Mouse (Mus musculus): ENCODE measurements around the gene Uap1.
A peak's percentile ranks its signal among the peaks of the same experiment; 100 is the strongest.

The Uap1 gene

GRCm38 (mm10) chr1:170164913-170165312 is 9.8 kb downstream of the Uap1 start:
- DNase-seq (ENCODE audit: low spot score) = no peak

DNA sequence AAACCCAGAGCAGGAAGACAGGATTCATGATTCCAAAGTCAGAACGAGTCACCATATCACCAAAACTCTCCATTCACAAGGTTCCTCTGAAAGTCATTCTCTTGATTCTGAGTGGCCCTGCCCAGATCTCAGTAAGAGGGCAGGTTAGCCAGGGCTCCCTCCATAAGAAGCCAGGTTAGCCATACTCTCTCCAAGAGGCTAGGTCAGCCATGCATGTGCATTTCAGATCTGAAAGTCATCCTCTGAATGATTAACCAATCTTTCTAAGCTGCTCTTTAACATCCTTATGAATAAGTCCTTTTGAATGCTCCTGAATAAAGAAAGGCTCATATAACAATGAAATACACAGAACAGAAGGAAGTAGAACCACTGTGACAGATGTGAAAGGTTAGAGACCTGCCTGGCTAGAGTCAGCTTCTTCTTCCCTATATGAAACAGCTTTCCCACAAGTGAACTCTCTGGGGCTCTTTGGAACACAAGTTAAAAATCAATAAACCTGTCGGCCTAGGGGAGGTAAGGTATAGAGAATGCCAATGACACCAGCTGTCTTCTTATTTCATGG is 10.6 kb downstream of the Uap1 start:
- DNase-seq (ENCODE audit: low spot score) = no peak

GRCm38 (mm10) chr1:170163398-170163943 is 11.3 kb downstream of the Uap1 start:
- DNase-seq (ENCODE audit: low spot score) = no peak

GRCm38 (mm10) chr1:170161852-170162251 is 12.9 kb downstream of the Uap1 start:
- no peak for DNase-seq (ENCODE audit: low spot score)

DNA sequence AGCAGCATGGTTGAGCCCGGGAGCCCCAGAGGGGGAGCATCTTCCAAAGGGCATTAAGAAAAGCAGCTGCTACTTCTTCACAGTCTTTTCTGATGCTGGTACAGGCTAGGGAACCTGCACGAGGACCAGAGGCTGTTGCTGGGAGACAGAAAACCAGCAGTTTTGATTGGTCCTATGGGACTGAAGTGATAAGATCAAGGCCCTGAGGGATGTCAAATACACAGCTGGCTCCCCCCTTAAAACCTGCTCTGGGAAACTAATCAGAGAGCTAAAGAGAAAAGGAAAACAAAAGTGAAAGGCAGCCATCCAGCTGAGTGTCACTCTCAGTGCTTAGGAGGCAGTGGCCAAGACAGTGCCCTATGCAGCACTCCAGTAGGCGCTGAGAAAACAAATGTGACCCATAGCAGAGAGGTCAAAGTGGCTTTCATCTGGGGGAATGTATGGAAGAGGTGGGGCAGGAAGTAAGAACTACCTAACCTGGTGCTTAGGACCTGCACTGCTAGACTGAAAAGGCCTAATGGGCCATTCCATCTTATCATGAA is 14.3 kb downstream of the Uap1 start:
- no peak for DNase-seq (ENCODE audit: low spot score)

- DNase-seq (ENCODE audit: low spot score) = no peak
Measured at GRCm38 (mm10) chr1:170159707-170160106, 15.1 kb downstream of the Uap1 start.

DNA sequence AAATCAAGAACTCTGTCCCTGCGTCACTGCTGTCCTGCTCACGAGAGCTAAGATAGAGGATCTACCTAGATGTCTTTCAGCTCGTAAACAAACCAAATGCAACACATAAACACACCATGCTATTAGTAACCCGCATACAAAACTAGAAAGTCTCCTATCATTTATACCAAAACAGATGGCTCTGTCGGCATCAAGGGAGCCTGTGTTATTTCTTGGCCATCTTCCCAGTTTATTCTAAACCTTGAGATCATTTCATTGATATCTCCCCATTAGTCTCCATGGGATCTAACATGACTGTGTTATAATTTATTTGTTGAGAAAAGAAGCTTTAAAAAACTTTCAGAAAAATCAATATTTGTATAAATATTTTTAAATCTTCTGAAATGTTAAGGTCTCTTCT is 19.0 kb downstream of the Uap1 start:
- no peak for DNase-seq (ENCODE audit: low spot score)

DNA sequence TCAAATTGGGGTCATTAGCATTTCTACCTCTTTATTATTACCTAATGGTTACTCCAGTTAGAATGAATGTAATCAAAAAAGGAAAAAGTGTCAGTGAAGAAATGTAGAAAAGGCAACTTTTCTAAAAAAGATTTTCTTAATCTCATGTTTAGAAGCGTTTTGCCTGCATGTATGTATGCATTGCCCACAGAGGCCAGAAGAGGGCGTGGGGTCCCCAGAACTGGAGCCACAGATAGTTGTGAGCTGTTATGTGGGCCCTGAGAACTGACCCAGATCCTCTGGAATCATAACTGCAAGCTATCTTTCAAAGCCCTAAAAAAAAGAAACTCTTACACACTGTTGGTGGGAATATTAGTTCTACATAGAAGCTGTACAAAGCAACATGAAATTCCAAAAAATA is 19.5 kb downstream of the Uap1 start:
- DNase-seq (ENCODE audit: low spot score) = no peak

DNA sequence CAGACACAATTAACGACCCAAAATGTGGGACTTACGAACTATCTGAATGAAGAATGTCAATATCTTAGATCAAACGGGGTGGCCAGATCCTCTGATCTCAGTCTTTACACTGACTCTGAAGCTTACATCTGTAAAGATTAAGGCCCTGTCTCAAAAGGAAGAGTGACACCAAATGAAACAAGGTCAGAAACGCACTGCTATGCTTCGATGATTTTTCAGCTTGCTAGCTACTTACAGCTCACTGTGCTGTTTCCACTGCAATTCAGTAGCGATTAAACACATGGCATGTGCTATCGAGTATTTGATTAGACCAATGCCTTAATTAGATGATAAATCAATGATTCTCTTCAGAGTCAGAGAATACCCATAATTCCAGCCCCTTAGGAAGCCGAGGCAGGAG is 20.8 kb downstream of the Uap1 start:
- no peak for DNase-seq (ENCODE audit: low spot score)

DNA sequence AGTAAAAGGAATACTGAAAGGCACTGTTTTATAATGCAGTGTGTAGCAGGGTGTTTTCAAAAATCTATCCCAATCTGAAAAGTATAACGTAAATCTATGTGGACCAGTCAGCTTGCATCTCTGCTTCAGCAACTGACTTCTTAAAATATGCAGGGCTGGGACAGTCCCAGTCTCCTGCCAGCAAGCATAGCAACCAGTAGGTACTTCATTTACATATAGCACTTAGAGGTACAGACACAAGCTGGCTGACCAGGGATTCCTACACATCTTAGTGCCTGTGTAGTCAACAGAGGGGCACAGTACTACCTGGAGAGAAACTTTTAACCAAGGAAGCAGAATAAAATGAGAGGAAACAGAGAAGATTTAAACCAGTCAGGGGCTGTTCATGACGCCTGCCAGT is 22.2 kb downstream of the Uap1 start:
- DNase-seq (ENCODE audit: low spot score) = no peak

- DNase-seq (ENCODE audit: low spot score) = no peak
Measured at GRCm38 (mm10) chr1:170150870-170151269, 23.9 kb downstream of the Uap1 start.

- no peak for DNase-seq (ENCODE audit: low spot score)
Measured at GRCm38 (mm10) chr1:170149756-170150155, 25.0 kb downstream of the Uap1 start.

- DNase-seq (ENCODE audit: low spot score) = no peak
Measured at GRCm38 (mm10) chr1:170148536-170148935, 26.2 kb downstream of the Uap1 start.

DNA sequence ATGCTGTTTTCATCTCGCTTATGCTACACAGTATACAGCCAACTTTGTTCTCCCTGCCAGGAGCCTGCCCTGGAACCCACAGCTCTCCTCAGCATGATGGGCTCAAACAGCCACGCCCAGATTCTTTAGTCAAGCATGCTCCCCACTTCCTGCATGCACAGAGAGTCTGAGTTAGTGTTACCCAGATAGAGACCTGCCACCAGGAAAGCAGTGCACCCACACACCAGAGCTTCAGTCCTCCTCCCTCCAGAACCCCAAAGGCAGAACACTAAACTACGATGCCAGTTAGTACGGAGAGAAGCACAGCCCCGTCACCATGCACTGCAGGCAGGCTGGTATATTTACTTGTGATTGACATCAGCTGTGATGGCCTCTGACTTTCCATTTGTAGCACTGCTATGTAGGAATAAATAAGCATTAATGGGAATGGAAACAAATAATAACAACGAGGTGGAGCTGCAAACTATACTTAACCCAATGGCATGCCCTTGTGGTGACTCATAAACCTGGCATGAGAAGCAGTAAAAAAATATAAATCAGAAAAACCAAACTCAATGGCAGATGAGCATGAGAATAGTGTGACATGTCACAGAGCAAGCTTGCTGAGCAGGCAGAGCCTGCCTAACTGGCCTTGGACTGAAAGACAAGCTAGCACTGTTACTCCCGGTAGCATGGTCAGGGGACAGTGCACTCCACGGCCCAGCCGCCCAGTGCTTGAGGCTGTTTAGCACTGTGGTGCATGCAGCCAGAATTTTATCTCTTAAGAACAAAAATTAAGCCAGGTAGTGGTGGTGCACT is 26.9 kb downstream of the Uap1 start:
- DNase-seq (ENCODE audit: low spot score) = peak; percentile 30

GRCm38 (mm10) chr1:170145606-170146005 is 29.2 kb downstream of the Uap1 start:
- DNase-seq (ENCODE audit: low spot score) = no peak

DNA sequence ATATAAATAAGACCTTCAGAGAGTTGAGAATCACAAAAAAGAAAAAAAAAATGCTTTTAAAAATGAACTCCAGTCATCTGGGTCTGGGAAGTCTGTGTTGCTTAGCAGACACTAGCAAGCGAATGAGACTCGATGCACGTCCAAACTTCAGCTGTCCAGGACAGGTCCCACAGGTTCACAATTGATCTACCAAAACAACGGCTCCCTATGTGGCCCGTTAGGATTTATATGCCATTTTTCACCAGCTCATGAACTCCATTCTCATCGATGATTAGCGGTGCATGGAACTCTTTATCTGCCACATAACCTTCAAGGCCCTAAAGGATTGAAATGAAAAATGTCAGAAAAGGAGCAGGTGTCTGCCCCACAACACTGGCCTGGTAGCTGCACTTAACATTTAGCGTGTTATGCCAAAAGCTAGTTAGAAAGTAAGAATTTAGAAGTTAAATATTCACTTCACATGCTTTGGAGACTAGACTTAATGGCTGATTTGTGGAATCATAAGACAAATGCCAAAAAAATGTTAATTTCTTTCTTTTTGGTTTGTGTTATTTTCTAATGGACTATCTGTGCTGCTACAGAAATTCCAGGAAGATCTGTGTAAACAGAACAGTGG is 32.4 kb downstream of the Uap1 start:
- DNase-seq (ENCODE audit: low spot score) = no peak

DNA sequence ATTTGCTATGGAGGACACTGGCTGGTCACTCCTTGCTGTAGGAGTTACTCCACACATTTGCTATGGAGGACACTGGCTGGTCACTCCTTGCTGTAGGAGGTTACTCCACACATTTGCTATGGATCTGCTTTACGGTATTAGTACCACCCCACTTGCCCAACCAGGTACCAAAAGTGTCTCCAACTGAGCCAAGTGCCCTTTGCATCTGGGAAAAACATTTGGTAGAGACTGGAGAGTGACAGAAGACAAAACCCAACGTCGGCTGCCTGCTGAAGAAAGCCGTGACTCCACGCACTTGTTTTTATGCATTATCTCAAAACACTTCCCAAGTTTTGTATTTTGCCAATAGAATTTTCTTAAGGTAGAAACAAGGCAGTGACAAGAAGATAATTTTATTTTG is 33.1 kb downstream of the Uap1 start:
- DNase-seq (ENCODE audit: low spot score) = no peak

GRCm38 (mm10) chr1:170136351-170137009 is 38.3 kb downstream of the Uap1 start:
- peak; percentile 53 for DNase-seq (ENCODE audit: low spot score)

DNA sequence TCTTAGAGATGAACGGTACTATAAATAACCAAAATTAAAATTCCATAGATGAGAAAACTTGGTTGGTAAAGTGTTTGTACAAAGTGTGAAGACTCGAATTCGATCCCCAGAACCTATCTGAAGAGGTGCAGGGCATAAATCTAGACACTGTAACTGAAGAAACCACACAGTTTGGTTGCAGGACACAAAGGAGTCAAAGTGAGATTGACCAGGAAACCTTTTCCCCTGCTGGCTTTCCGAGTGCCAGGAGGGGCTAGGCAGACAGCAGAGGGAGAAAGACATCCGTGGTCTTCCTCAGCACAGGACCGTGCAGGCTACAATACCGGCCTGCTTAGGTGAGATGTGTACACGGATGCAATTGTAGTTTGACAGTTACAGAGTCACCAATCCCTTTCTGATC is 40.5 kb downstream of the Uap1 start:
- no peak for DNase-seq (ENCODE audit: low spot score)

- DNase-seq (ENCODE audit: low spot score) = no peak
Measured at GRCm38 (mm10) chr1:170130962-170131361, 43.8 kb downstream of the Uap1 start.

DNA sequence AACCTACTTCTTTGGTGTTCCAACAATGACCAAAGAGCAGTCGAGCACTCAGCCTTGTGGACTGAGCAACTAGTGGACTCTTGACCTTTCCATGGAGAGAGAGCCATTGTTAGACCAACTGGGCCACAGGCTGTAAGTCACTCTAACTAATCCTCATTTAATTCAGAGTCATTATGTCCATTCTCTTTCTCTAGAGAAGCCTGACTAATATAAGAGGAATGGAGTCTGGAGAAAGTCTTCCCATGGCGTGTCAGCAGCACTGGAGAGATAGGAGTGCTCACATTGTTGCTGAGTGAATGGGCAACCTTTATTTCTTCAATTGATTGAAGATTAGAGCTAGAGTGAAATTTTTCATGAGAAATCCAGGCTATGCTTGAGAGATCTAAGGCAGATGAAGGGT is 50.1 kb downstream of the Uap1 start:
- no peak for DNase-seq (ENCODE audit: low spot score)

- DNase-seq (ENCODE audit: low spot score) = no peak
Measured at GRCm38 (mm10) chr1:170113616-170114015, 61.1 kb downstream of the Uap1 start.
